Mouse (Mus musculus) gastrocnemius, postnatal 10 days (tissue): ENCODE results near the gene Hoxd3. TPM values are rescaled to one million over a fixed set of nuclear protein-coding genes. Genes with fewer than 3 reads are reported as not detected.

Experiments used
- DNase-seq: peaks from one replicate; pipeline ENCODE4 v3.0.0; 2021; ENCODE audit warnings: mixed read lengths
- total RNA-seq, 2 experiments: library from RNA; stranded (reverse); gene quantifications; 2 replicates each; pipeline ENCODE4 v1.2.3; 2021

Gene Hoxd3
- total RNA-seq, 2 experiments from 2014 or later, result 0.26 TPM; not detected in 1

DNA sequence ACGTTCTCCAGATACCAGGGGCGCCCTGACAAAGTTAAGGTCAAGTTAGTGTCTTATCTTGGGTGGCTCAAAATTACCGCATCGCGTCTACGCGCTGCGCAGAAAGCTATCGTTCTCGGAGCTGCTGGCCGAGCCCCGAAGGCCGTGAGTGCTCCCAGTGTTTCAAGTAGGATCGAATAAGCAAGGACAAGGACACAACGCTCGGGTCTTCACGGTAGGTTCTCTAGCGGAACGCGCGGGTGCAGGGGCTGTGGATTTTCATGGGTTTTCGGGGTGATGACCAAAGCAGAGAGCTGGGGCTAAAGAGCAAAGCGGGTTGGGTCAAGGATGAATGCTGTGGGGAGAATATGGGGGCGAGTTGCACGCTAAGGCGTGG lies 32.1 kb upstream of the Hoxd3 start:
- no peak for DNase-seq

DNA sequence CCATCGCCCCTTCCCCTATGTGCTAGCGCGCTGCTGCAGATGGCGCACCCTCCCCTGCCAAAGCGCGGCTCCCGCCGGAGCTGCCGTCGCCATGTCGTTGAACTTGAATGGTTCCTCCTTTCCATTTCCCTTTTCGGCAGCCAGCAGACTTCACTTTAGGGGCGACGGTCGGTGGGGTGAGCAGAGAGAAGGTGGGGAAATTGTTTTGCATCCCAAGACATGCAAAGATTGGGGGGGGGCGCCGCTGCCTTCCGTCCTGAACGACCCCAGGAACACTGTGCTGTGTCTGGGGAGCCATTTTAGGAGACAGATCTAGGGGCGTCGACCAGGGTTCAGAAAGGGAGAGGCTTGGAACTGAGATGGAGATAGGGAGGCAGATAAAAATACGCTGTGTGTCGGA lies 31.7 kb upstream of the Hoxd3 start:
- no peak for DNase-seq

DNA sequence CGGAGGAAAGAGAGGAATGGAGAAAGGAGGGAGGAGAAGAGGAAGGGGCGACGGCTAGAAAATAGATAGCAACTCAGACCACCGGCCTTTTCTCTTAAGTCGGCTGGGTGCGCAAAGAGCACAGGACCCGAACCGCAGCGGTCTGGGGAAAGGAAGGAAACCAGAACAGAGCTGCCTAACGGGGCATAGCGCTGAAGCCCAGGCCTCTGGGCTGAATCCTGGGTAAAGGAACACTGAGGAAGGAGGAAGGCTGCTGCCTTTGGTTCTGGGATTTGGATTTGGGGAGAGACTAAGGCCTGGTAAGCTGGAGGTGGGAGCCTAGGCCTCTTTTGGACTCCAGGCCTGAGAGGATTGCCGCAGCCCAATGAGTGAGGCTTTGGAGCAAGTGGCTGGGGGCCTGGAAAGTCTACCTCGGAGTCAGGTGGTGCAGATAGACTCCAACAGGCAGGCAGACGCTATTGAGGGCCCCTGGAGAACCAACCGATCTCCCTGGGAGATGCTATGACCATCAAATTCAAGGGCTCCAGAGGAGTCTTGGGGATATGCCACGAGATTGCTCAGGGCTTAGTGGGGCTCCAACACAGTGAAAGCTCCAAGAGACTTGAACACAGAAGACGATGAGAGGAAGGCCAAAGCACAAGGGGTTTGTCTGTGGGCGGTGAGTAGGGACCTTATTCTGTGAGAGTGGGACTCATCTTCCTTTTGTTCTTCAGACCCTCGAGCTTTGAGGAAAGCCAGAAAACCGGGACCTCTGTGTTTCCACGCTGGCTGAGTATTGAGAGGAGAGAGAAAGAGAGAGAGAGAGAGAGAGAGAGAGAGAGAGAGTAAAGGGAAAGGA lies 30.9 kb upstream of the Hoxd3 start:
- no peak for DNase-seq

DNA sequence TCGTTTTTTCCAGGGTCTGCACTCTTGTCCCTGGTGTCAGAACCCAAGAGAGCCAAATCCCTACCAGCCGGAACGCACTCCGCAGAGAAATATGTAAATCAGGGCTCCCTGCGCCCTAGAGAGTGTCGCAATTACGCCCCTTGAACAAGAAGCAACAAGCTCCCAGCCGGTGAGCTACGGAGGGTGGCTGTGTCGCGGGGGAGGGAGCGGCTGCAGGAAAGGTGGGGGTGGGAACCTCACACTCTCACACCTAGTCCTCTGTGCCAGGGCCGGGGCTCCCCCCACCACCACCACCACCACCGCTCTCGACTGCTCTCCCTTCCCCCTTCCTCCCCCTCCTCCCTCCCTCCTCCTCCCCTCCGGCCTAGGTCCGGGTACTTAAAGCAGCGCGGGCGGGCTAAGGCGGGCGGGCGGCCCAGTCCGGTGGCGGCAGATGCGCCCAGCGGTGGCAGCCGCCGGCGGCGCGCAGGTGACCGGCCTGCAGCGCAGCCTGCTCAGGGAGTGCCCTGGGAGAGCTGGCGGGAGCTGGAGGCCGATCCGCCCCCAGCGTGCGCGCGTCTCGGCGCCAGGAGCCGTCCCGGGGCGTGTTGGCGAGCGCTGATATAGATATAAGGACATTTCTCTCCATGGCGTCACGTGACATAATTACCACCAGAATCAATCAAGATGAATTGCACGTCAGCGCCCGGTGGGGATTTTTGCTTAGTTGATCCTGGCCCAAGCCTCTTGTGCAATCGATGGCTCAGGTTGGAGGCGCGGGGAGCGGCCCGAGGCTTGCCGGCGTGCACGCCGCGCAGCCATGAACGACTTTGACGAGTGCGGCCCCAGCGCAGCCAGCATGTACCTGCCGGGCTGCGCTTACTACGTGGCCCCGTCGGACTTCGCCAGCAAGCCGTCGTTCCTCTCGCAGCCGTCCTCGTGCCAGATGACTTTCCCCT lies 29.9 kb upstream of the Hoxd3 start:
- no peak for DNase-seq

DNA sequence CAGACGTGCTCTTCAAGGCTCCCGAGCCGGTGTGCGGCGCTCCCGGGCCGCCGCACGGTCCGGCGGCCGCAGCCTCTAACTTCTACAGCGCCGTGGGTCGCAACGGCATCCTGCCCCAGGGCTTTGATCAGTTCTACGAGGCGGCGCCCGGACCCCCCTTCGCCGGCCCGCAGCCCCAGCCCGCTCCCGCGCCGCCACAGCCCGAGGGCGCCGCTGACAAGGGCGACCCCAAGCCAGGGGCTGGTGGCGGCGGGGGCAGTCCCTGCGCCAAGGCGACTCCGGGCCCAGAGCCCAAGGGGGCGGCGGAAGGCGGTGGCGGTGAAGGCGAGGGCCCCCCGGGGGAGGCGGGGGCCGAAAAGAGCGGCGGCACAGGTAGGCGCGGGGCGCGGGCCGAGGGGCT lies 28.9 kb upstream of the Hoxd3 start:
- DNase-seq, result no peak

DNA sequence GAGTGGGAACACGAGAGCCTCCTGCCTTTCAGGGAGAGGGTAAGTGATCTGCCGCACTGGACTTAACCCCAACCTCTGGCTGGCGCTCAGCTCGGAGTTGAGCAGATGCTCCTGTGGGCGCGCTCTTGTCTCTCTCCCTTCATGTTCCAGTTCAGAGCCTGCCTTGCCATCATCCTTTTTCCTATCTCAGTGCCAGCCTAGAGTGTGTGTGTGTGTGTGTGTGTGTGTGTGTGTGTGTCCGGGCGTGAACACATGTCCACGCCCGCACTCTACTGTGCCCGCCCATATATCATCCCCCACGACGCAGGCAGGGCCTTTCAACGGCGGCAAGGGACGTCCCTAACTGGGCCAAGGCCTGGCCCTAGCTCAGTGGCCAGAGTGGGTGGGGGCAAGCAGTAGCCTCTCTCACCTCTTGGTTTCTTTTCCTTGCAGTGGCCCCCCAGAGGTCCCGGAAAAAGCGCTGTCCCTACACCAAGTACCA lies 28.2 kb upstream of the Hoxd3 start:
- no peak for DNase-seq

DNA sequence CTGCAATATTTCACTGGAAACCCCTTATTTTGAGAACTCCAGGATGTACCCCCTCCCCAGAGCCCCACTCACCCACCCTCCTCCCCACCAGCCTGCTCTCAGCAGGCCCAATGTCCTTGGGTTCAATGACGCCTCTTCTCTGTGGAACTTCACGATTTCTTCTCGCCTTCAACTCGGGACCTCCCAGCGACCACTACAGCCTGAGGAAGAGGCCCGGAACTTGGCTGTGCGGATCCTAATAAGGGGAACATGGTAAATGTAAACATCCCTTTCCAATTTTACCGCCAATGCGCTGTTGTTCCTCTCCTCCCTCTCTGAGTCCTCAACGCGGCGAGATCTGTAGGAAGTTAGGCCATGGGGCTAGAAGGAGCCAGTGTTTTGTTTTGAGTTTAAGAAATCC lies 27.6 kb upstream of the Hoxd3 start:
- no peak for DNase-seq

DNA sequence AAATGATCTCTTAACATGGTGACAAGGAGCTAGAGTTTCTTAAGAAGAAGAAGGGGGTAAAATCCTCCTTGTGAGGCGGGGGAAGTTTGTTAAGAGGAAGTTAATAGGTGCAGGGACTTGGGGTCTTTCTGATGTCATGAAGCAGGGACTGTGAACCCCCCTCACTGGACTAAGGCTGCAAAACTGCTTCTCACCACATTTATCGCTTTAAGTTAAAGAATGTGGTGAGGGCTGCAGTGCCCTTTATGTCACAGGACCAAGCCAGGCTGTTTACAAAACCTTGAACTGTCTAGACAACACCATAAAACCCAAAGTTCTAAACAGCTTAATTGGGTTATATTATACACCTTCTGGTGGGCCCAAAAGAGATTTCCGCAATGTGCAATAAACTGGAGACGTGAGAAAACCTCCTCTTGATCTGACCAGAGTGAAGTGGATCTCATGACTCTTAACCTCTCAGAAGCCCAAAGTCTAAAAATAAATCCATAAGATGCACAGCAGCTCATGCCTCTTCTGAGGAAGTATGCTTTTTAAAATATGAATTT lies 26.6 kb upstream of the Hoxd3 start:
- no peak for DNase-seq

DNA sequence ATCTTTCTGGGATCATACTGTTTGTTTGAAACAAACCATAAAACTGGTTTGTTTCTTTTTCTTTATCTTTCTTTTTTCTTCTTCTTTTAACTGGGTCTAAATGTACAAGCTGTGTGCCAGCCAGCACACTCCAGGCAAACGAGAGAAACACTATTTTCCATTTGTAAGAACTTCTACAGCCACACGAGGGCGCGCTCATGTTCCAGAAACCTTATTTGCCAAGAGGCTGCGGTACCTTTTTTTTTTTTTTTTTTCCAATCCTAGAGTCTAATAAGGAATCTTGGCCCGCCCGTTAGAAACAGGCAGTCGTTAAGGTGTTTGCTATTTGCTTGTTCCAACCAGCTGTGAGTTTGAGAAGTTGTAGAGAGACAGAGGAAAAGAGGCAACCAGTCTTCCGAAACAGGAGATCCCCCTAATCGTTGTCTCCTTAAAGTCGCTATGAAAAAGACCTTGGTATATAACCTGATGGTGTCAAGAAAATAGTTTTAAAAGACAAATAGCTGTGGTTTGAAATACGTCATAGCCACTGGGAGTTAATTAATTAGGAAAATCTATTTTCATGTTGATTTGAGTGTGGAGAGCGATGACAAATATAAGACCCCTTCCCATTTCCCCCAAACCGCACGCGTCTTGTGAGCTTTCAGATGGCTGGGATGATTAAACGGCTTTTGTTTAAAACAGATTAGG lies 25.3 kb upstream of the Hoxd3 start:
- DNase-seq, result peak; percentile 62

DNA sequence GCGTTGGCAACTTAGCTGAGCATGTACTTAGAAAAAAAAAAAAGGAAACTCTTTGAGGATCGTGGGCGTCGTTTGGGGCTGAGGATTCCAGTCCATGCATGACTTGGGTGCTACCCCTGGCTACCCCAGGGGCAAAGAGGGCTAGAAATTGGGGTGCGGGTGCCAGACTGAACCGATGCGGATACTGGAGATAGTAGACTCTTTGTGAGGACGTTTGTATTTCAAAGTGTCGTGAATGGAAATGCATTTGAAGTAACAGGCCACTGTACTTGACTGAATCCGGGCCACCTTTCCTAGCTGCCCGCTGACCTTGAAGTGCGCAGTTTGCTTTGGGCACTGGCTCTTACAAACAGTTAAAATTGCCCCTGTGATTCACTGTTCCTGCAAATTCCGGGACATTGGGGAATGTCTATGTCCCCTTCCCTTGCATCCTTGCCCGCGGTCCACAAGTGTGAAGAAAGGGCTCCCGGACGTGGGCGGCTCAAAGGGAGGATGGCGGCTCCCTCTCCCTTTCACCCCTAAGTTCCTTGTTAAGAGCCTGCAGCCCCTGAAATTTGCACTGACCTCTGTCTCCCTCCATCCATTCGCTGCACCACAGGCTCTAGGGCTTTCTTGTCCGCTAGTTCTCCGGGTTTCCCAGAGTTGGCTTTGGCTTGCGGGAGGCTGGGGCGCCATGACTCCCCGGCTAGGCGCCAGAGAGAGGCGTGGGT lies 24.6 kb upstream of the Hoxd3 start:
- DNase-seq, result peak; percentile 26

DNA sequence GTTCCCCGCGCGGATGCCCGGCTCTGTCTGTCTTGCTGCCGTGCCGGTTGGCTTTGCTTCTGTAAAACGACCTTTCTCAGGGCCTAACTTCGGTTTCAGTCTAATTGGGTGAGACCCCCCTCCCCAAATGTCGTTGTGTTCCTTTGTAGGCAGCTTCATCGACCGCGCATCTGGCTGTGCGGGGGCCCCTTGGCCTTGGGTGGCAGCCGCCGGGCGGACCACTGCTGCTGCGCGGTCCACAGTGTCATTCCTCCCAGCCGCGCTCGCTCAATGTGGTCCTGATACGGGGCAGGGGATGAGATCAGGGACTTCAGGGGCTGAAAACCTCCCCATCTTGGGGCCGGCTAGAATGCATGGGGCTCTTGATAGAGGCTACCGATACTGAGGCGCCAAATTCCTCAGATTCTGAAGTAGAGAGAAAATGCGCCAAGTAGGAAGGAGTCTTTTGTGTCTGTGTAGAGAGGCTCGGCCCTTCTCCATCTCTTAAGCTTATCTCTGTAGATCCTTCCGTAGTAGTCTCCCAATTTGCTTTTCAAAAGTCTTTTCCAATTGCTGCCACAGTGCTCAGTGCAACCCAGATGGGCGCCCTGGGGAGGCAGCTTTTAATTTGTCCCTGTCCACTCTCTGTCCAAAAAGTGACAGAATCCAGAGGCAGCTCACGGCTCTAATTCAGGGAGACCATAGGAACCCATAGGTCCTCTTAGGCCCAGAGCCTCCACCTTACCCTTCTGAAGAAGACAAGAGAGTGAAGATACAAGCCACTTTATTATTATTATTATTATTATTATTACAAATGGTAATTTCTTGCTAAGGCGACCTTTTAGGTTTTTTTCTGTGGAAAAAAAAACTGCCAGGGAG lies 23.8 kb upstream of the Hoxd3 start:
- no peak for DNase-seq

DNA sequence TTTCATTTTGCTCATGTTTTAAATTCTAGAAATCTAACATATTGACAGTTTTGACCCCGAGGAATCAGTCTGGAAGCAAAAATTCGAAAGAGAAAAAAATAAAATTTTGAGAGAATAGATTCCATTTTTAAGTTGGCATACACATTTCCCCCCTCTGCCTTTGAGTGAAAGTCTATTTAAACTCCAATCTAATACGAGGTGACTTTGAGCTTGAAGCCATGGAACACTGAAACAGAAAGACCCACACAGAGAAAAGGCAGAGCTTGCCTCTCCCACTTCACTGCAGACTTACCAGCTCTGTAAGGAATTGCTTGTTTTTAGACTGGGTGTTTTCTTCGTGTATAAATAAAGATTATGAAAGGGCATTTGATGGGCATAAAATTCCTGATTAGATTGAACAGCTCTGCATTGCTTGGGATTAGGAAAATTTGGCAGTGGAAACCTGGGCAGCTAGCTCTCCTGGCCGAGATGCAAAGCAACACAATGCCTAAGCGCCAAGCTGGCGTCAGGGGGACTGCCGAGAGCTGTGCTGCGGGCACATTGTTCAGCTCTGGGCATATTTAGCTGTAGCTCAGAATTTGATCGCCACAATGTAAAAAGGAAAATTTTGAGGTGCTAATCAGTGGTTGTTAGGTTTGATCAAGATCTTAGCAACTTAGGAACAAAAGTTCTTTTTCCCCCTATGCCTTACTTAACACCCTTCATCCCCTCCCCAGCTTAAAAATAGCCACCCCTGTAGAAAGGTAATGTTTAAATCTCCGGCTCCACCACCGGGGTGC lies 22.7 kb upstream of the Hoxd3 start:
- DNase-seq, result no peak

DNA sequence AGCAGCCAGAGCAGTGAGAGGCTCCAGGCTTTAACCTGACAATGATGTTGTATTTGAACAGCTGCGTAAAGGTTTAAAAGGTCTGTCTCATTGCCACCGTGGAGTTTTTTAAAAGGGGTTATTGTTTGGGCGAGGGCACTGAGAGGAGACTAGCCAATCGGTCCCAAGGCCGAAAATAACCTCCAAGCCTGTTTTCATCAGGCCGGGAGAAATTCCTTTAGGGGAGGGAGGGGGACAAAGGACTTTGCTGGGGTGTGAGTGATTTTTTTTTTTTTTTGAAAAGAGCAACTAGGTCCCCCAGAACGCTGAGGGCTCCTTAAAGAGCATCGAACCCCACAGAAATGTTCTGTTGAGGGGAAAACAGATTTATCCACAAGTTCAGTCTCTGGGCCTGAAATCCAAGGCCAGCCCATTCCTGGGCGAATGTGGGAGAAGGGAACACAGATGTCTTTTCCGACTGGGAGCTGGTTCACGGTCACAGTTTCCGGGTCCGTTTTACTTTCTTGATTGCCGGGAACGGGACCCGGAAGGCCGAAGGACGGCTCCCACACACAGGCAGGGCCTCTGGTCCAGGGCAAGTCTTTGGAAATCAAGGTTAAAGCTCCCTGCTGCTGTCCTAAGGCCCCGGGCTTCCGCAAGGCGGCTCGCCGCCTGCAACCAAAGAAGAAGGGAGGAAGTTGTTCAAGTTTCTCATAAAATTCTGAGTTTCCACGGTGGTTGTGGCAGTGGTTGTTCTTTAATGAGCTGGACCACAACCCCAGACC lies 22.0 kb upstream of the Hoxd3 start:
- DNase-seq, result no peak

DNA sequence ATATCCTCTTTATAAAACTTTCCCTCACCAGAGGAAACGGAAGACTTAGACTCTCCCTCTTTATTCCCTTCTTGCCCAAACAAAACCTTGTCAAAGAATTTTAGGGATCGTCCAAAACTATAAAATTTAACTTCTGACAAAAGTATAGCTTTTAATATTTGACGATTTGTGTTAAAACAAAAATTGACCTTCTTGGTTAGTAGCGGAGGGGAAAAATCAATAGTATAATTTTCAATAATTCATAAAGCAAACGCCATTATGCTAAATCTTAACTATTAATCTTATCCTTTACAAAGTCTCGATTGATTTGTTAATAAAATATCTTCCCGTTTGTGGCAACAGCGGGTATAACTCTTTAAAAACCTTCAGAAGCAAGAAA lies 21.4 kb upstream of the Hoxd3 start:
- DNase-seq, result no peak

DNA sequence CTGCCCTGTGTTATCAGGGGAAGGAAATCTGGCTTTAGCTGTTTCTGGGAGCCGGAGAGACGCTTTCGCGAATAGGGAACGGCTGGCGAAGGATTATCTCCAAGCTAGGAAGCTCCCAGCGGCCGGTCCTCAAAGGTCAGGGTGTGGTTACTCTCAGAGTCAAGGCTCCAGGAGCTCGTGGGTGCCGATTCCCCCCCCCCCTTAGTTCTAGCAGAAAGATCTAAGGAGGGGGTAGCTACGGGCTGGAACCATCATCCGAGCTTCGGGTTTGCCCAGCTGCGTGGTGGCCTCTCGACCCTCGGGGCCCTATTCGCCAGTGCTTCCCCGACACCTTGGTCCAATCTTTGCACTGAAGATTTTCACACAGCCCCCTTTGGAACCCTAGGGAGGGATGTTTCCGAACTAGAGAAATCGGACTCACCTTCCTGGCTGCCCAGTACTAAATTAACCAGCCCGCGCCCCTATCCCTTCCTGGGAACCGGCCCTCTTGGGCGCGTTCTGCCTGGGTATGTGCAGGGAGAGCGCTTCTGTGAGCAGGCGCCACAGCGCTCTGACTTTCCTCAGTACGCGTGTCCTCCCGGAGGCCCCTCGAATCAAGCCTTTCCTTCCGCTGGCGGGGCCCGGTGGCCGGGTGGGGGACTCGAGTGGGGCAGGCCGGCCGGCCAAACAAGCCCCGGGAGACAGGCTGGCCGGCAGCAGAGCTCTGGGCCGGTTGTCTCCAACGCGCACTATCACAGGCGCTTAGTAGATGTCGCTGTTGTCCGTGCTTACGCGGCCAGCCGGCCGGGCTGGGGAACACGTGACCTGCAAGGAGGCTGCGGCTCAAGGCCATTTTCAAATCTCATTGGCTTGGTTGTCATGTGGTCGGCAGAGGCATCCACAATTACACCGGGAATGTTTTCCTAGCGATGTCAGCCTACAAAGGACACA lies 20.4 kb upstream of the Hoxd3 start, which contains the start of gene Hoxd10:
TSS of gene Hoxd10 (plus strand) at position 903 of the 930 bp plus-strand sequence.
- peak; percentile 73 for DNase-seq

DNA sequence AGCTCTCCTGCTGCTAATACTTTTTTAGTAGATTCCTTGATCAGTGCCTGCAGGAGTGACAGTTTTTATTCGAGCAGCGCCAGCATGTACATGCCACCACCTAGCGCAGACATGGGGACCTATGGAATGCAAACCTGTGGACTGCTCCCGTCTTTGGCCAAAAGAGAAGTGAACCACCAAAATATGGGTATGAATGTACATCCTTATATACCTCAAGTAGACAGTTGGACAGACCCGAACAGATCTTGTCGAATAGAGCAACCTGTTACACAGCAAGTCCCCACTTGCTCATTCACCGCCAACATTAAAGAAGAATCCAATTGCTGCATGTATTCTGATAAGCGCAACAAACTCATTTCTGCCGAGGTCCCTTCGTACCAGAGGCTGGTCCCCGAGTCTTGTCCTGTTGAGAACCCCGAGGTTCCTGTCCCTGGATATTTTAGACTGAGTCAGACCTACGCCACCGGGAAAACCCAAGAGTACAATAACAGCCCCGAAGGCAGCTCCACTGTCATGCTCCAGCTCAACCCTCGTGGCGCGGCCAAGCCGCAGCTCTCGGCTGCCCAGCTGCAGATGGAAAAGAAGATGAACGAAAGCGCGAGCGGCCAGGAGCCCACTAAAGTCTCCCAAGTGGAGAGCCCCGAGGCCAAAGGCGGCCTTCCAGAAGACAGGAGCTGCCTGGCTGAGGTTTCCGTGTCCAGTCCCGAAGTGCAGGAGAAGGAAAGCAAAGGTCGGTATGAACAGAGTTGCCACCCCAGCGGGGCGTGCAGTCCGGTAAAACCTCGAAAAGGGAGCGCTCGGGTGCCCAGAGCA lies 19.5 kb upstream of the Hoxd3 start:
- no peak for DNase-seq
